Mouse (Mus musculus) ovary, postnatal 36 days (tissue): Measurements from ENCODE around the gene Zdhhc14.
A peak's percentile ranks its signal among the peaks of the same experiment; 100 is the strongest.

Experiments used
- DNase-seq: peaks from one replicate; pipeline ENCODE4 v3.0.0; 2022; ENCODE audit warnings: low spot score, mixed read lengths

The Zdhhc14 gene

DNA sequence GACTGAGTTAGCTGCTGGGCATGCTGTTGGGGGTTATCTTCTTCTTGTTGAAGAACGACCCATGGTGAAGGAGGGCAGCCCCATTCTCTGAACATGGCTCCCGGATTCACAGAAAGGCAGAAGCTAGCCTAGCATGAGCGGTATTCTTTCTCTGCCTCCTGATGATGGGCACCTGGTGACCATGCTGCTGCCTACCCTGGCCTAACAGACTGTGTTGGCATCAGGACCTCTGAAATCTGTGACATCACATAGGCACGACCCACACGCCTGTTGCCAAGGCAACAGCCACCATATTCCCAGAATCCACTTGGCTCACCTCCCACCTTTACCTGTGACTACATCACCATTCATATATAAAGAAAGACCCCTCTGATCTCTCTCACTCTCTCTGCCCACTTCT is 251.7 kb downstream of the Zdhhc14 start:
- DNase-seq: no peak

DNA sequence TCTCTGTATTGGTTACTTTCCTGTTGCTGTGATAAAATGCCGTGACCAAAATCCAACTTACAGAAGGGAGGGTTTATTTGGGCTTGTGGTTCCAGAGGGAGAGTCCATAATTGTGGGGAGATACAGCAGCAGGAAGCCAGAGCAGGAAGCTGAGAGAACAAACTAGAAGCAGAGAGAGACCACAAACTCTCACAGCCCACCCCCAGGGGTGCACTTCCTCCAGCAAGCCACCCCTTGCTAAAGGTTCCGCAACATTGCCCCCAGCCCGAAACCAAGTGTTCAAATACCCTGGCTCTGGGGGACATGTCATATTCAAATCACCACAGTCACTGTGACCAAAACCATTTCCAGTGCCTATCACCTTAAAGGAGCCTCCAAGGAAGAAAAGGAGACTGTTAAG is 254.0 kb downstream of the Zdhhc14 start:
- no peak for DNase-seq

DNA sequence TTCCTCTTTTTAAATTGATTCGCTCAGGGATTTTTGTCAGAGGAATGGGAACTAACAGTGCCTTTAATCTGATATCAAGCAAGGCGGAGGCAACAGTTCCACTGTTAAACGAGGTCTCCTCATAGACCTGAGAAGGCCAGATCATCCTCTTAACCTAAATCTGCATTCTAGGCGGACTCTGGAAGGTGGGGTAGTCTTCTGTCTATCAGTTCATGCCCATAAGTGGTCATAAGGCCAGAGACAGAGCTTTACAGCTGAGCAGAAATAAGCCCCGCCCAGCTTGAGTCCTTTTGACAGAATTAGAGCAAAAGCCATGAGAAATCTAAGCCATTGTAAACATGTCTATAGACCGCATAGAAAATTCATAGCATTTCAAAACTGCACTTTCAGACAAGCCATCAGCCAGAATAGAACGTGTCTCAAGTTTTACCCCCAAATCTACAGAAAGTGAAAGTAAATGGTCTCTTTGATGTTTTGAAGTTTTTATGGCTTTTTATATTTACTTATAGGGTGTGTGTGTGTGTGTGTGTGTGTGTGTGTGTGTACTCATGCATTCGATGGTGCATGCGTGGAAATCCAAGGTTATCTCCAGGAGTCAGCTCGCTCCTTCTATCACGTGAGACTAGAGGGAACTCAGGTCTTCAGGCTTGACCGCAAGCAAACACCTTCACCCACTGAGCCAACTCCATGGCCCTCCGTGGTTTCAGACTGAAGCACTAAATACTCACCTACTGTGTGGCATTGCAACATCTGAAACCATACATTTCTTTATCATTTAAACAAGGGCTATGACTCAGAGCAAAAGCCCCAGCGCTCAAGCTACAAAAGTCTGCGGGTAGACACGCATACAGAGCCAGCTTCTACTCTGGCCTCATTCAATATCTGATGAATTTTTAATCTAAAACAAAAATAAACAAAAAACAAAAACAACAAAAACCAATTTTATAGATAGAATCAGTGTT is 255.5 kb downstream of the Zdhhc14 start:
- DNase-seq: no peak

DNA sequence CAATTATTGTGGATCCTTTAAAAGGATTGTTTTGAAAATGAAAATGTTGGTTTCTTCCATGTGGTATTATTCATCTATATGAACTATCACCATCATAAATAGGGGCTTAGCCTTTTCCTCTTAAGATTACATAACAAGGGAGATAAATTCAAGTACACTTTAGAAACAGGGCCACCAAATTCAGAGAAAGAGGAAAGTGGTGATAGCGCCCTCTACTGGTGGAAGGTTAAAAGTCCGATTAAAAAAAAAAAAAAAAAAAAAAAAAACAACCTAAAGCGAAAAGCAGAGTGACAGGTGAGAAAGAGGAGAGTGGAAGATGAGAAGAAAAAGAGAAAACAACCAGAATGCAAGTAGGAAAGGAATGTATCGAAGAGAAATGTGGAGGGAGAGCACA is 256.1 kb downstream of the Zdhhc14 start:
- no peak for DNase-seq

DNA sequence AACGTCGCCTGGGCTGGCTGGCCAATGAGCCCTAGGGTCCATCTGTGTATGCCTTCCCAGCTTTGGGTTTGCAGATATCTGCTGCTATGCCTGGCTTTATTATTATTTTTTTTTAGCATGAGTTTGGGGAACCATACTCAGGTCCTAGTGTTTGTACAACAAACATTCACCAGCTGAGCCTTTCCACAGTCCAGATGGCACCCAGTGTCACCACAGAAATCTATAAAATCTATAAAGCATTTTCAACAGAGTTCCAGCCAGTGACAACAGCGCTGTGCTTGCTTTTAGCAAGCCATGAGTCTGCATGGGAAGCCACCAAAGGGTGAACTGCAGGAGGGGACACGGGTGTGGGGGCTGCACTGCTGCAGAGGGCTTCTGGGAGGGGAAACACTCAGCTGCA is 257.9 kb downstream of the Zdhhc14 start:
- no peak for DNase-seq

DNA sequence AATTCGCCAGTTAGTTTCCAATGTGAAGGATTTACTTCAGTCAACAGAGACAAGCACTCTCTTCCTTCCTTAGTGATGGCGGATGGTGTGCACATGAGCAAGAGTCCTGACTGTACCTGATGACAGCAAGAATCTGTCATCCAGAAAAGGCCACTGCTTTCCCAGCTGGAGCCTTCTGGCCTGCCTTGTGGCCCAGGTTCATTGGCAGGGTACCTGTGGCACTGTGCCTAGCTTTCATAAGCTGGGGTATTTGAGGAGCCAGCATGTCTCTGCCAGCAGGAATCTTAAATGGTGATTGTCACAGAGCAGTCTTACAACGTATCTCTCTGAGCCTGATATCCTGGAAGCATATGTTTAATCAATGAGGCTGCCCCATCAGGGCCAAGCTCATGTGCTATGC is 258.7 kb downstream of the Zdhhc14 start:
- DNase-seq: no peak

DNA sequence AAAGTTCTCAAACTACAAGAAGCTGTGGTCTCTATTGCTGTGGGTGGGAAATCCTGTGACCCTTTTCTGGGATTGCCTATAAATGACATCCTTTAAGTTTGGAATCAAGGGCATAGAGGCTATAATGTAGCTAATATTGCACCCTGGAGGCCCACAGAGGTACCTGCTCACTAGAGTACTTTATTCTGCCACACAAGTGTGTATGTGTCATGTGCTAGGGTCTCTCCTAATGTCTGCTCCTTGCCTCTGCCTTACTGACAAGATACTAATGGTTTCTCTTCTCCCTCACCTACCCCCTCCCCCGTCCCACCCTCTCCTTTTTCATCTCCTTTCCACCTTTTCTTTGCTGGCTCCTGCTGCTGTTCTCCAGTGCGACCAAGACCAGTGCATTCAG is 260.0 kb downstream of the Zdhhc14 start:
- DNase-seq: no peak

DNA sequence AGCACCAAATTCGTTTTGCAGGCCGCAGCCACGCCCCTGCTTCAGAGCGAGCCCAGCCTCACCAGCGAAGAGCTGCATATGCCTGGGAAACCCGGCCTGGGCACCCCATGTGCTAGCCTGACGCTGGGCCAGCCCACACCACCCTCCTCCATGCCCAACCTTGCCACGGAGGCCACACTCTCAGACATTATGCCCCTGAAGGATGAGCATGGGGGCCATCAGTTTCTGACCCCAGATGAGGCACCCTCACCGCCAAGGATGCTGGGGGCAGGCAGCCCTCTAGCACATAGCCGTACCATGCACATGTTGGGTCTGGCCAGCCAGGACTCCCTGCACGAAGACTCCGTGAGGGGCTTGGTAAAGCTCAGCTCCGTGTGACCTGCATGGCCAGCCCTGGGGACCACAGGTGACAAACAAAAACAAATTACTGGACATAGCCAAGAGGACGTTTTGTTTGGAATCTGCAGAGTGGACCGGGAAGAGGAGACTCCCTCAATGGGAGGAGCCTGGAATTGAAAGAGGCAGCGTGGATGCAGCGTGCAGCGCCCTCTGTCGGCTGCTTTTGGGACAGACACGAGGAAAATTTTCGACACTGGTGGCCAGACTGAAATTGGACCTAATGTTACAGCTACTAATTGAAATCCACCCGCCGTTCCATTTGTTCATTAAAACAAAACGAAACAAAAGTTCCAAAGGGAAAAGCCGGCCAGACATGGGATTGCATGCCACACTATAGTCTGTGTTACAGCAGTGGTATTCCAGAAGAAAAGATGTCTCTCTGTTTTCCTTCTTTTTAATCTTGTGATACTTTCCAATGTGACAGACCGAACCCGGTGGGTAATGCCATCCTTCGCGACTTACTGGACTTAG is 260.6 kb downstream of the Zdhhc14 start:
- DNase-seq: peak; percentile 82

DNA sequence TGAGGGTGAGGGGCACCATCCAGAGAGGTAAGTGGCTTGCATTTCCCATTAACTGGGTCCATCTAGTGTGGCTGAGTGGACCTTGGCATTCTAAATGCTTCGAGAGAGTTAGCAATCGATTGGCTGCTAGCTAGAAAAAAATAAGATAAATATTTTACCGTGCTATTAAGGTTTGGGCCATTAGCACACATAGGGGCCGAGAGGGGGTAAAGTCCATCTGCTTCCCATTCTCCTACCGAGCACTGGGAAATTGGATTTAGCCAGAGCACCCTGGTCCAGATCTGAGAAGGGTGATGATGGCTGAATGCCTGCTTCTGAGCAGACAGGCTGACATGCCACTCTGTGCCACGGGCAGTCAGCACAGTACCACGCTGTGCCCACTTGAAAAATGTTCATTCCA is 263.1 kb downstream of the Zdhhc14 start:
- DNase-seq: no peak

DNA sequence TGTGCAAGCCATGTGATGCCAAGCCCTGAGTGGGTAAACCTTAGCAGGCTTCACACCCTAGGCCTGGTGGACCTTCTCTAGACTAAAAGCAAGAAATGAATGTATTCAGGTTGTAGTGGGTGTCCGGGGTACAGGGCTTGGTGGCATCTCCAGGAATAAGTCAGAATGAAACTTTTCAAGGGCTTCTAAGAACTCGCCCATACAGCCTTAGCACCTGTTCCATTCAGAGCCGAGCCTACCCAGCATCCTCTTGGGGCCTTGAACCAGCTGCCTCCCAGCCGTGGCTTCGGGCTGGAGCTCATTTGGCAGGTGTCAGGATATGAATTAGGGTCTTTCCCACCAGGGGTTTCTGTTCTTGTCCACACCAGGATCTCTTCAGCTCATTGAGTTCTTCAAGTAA is 263.7 kb downstream of the Zdhhc14 start:
- DNase-seq: no peak

DNA sequence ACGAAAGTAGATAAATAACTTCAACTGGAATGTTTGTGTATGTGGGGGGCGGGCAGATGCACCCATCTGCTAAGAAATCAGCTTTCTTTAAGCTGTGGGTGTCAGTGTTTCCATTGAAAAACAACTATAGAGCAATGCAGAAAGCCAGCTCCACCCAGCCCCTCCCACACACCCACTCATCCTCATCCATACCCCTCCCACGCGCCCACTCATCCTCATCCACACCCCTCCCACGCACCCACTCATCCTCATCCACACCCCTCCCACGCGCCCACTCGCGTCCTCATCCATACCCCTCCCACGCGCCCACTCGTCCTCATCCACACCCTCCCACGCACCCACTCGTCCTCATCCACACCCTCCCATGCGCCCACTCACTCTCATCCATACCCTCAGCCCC is 264.5 kb downstream of the Zdhhc14 start:
- no peak for DNase-seq

DNA sequence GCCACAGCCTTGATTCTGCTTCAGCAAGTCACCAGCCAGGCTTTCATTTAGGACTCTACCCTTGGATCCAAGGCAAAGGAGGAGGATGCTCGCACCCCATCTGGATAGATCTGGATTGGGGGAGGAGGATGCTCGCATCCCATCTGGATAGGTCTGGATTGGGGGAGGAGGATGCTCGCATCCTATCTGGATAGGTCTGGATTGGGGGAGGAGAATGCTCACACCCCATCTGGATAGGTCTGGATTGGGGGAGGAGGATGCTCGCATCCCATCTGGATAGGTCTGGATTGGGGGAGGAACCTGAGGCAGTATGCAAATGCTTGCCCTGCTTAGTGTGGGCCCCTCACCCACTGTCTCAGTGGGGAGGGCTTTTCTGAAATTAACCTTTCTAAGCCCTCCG is 271.4 kb downstream of the Zdhhc14 start:
- no peak for DNase-seq

DNA sequence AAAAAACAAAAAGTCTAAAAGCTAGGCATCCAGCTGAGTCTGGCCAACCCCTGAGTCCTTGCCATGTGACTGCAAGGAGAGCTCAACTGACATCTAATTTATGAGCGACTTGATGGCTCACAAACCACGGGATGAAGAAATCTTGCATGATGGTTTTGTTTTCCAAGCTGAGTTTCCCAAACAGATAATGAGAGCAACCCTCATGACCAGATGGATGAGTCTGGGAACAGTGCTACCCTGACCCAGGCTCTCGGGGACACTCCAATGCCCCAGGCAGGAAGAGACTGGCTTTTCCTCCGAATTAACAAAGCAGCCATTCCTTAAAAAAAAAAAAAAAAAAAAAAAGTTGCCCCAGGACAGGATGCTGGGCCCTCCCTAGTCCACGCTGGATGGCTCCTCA is 271.9 kb downstream of the Zdhhc14 start:
- DNase-seq: no peak

DNA sequence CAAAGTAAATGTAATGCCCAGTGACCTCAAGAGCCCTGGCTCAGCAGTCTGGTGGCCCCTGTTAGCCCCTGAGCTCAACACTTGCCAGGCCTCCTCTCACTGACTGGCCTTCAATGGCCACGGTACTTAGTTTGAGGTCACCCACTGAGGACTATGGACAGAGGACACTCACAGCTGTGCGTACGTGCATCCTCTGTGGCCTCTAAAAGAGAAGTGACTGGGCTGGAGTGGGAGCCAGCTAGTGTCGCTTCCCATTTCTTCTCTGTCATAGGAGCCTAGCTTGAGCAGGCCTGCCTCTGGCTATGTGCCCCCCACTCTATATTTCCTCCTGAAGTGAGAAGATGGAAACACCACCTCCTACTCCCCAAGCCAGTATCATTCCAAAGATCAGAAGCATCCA is 273.4 kb downstream of the Zdhhc14 start:
- DNase-seq: no peak

DNA sequence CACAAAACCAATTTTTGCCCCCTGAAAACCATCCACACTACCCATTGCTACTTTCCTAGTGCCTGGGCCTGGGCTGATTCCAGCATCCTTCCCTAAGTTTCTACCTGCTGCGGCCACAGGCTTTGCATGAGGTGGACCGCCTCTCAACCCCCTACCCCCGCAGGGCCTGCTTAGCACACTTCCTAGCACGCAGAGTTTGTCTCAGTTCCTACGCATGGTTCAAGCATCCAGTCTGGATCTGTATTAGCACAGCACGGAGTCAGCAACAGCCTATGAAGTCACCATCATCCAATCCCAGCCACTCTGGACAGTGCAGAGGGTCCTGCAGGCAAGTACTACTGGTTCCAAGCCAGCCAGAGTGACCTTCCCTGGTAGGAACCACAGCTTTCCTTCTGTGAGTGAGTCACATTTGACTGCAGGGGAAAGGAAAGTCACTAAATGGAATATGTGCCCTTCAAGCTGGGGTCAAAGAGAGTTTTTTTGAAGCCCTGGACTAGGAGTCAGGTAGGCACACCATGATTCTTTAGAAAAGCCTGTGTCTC is 275.9 kb downstream of the Zdhhc14 start:
- DNase-seq: no peak

DNA sequence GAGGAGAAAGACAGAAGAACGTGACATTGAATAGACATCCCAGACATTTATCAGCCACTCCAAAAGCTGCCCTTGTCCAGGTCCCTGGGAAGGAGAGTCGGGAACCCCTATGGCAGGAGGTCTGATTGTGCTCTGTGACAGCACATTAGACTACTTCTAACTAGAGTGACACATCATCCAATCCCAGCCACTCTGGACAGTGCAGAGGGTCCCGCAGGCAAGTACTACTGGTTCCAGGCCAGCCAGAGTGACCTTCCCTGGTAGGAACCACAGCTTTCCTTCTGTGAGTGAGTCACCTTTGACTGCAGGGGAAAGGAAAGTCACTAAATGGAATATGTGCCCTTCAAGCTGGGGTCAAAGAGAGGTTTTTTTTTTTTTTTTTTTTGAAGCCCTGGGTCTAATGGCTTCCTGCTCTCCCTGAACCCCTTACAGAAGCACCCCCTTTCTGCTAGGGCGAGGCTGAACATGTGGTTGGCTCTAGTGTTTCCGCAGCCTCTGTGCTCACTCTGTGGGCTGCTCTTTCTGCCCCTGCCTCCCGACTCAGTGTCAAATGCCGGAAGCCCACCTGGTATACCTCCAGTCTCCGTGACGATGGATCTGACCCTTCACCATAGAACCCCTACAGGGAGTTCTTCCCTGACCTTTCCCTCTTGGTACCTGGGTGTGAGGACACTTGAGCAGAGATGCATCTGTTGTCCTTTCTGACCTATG is 276.6 kb downstream of the Zdhhc14 start:
- no peak for DNase-seq

DNA sequence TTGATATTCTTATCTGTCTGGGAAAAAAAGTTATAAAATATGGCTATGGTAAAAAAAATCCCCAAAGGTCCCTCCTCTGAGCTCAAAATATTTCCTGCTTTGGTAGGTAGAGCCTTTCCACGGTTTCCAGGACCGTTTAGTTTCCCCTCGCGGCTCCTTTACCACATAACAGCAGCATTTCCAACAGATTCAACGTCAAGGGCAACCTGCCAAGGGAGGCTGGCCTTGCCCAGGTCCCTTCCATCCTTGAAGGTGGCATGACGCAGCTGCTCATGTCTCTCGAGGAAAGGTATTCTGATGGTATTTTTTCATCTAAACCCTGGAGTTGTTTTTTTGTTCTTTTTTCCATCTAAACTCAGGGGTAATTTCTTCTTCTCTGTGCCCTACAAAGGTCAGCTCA is 277.4 kb downstream of the Zdhhc14 start:
- peak; percentile 55 for DNase-seq

DNA sequence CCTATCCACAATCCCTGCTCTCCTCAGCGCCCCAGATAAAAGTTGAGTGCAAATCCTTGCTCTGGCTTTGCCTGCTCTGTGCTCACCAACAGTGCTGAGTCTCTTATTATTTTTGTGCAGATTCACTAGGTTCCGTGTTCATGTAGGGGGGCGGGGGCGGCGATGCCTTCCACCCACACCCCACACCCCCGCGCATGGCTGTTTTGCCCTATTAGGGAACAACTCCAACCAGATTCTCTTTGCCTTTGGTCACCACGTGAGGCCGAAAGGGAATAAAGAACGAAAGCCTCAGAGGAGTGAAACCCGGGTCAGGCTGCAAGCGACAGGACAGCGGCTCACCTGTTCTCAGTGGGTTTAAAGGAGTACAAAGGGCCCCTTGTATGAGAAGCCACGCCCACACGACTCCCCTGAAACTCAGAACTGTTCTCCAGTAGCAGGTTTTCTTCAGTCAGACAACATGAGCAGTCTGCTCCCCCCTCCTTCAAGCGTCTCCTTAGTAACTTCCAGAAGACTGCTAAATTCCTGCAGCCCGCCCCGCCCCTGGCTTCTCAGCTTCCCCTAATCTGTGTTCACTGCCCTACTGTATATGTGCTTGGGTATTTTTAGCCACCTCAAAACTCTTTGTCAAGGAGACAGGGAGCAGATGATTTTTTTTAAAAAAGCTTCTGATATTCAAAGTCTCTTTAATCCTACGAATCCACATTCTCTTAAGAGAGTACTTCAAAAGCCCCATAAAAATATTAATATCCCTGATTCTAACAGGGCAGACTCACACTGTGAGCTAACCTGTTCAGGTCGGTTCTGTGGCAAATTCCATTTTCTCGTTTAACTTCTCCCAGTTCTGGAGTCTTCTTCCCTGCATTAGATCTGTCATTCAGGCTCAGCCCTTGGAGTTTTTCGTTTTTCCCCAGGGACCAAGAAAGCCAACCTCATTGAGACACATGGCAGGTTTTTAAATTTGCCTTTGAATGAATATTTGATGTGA is 278.2 kb downstream of the Zdhhc14 start:
- peak; percentile 57 for DNase-seq

DNA sequence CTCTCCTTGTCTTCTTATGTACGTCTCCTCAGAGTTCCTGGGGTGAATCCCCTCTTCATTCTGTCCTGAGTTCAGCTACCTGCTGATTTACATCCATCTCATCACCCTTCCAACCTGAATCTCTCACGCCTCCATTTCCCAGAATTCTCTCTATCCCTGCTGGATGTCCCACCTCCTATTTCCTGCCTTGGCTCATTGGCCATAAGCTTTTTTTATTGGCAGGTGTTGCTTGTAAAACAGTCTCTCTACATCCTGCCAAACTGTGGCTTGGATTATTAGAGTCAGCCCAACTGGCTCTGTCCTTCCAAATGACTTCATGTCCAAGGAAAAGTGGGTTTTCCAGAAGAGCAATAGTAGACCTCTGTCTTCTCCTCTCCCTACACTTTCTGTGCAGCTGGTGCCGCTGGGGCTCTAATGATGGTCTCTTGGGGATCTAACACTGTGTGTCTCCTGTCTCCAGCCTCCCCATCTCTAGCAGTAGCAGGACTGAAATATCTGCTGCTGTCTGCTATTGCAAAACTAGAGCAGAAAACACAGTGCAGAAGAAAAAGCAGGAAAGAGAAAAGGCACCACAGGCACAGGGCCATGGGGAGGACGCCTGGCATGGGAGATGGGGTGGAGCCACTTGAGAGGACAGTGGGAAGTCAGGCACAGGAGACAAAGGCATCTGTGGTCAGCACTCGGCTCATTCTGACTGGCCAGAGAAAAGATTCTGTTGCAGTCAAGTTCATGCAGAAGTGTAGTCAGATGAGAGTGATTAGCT is 288.0 kb downstream of the Zdhhc14 start:
- DNase-seq: peak; percentile 33

DNA sequence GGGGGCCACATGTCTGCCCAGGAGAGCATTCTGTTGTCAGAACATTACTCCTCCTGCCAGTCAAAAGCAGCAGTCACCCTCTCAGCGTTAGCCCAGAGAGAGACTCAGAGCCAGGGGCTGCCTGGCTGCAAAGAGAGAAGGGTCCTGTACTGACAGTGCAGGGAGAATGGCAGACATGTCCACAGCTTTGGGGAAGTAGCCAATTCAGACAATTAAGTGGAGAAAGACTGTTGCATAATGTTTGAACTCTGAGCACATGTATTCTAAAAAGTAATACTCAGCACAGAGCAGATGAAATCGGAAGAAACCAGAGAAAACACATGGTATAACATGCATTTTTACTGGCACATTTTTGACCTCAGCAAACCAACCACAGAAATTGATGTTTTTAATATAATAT is 292.9 kb downstream of the Zdhhc14 start:
- no peak for DNase-seq
